Mouse (Mus musculus) midbrain, embryonic 13.5 days (tissue): Measurements from ENCODE around the gene Mapkbp1. TPM values are rescaled to one million over a fixed set of nuclear protein-coding genes. Genes with fewer than 3 reads are reported as not detected.

Source experiments
- ATAC-seq: fragments of 200-750 bp; cut with Nextera tagmentation; 2 replicates; pipeline ENCODE4 v1.8.0; 2017; ENCODE audit warnings: mild to moderate bottlenecking, moderate TSS enrichment, moderate library complexity
- H3K27ac ChIP-seq: fragments of 300-500 bp; sonication (generic); 2 replicates; pipeline ENCODE4 v1.5.1; 2015; ENCODE audit warnings: inconsistent platforms, mild to moderate bottlenecking, moderate library complexity
- H3K27me3 ChIP-seq: fragments of 300-500 bp; sonication (generic); 2 replicates; pipeline ENCODE4 v1.6.1; 2015; ENCODE audit warnings: mild to moderate bottlenecking, inconsistent platforms
- H3K36me3 ChIP-seq: fragments of 300-500 bp; sonication (generic); 2 replicates; pipeline ENCODE4 v1.6.1; 2015; ENCODE audit warnings: mild to moderate bottlenecking, inconsistent platforms
- H3K4me1 ChIP-seq: fragments of 300-500 bp; sonication (generic); replicated peaks from 2 replicates; pipeline ENCODE4 v1.6.1; 2015; ENCODE audit warnings: inconsistent platforms
- H3K4me2 ChIP-seq: fragments of 300-500 bp; sonication (generic); replicated peaks from 2 replicates; pipeline ENCODE4 v1.6.1; 2015; ENCODE audit warnings: moderate library complexity, mild to moderate bottlenecking, inconsistent platforms
- H3K4me3 ChIP-seq: fragments of 300-500 bp; sonication (generic); replicated peaks from 2 replicates; pipeline ENCODE4 v1.5.1; 2015; ENCODE audit warnings: mild to moderate bottlenecking, inconsistent platforms
- H3K9ac ChIP-seq: fragments of 300-500 bp; sonication (generic); replicated peaks from 2 replicates; pipeline ENCODE4 v1.6.1; 2015; ENCODE audit warnings: mild to moderate bottlenecking, inconsistent platforms
- H3K9me3 ChIP-seq: fragments of 300-500 bp; sonication (generic); 2 replicates; pipeline ENCODE4 v1.6.1; 2016; ENCODE audit warnings: mild to moderate bottlenecking, inconsistent platforms
- WGBS: fragments of 180-500 bp; shearing (Covaris S2); methylation state at CpG from one replicate; pipeline ENCODE4 v1.1.7; 2015; 5-methylcytosine and 5-hydroxymethylcytosine counted together
- polyA plus RNA-seq: library from polyadenylated mRNA; unstranded; fragments of >200 nt; fragmentation: Nextera tagmentation; extraction: Ambion mirVana; gene quantifications from 2 replicates; pipeline ENCODE4 v1.2.1, GENCODE M21; 2015

Mapkbp1 gene
- polyA plus RNA-seq, 1 experiment from 2014 or later = 6.0 TPM

- Histone ChIP-seq H3K9me3 (no peaks in the 10 kb centered on the region), H3K27me3 (no peaks in the 10 kb centered on the region), H3K4me2 (no peak overlapping the region), H3K27ac (no peak overlapping the region), H3K4me1 (peaks cover 5% of the 10 kb centered on the region; the same call in 1 of the 2 replicates), H3K9ac (no peak overlapping the region), H3K36me3 (peaks cover 4% of the 10 kb centered on the region; the same call in 1 of the 2 replicates), H3K4me3 (no peak overlapping the region)
- 61% methylated on average over 2 of the region's 2 CpGs for whole genome bisulfite sequencing
- ATAC-seq = no peak
Measured at GRCm38 (mm10) chr2:119993515-119993914, 21.0 kb downstream of the Mapkbp1 start.

- H3K27ac ChIP-seq = no peak overlapping the region
- H3K4me1 ChIP-seq = peaks cover 5% of the 10 kb centered on the region; the same call in 1 of the 2 replicates
- H3K9ac ChIP-seq = no peak overlapping the region
- H3K9me3 ChIP-seq = no peaks in the 10 kb centered on the region
- 91% methylated on average over 6 of the region's 6 CpGs for whole genome bisulfite sequencing
- H3K27me3 ChIP-seq = no peaks in the 10 kb centered on the region
- no peak overlapping the region for H3K4me2 ChIP-seq
- ATAC-seq = no peak
- no peak overlapping the region for H3K4me3 ChIP-seq
- H3K36me3 ChIP-seq = peaks cover 9% of the 10 kb centered on the region; the same call in 1 of the 2 replicates
Measured at GRCm38 (mm10) chr2:119994839-119995238, 22.3 kb downstream of the Mapkbp1 start.

- no peak for ATAC-seq
- H3K4me2 ChIP-seq = no peak overlapping the region
- peaks cover 5% of the 10 kb centered on the region; the same call in 1 of the 2 replicates for H3K4me1 ChIP-seq
- H3K4me3 ChIP-seq = no peak overlapping the region
- H3K36me3 ChIP-seq = peaks cover 9% of the 10 kb centered on the region; the same call in 1 of the 2 replicates
- no peaks in the 10 kb centered on the region for H3K9me3 ChIP-seq
- no peaks in the 10 kb centered on the region for H3K27me3 ChIP-seq
- WGBS = 79% methylated on average over 9 of the region's 9 CpGs
- no peak overlapping the region for H3K27ac ChIP-seq
- no peak overlapping the region for H3K9ac ChIP-seq
Measured at GRCm38 (mm10) chr2:119995391-119996281, 23.1 kb downstream of the Mapkbp1 start.

- H3K4me2 ChIP-seq = no peak overlapping the region
- H3K4me1 ChIP-seq = peaks cover 5% of the 10 kb centered on the region; the same call in 1 of the 2 replicates
- H3K36me3 ChIP-seq = peaks cover 9% of the 10 kb centered on the region; the same call in 1 of the 2 replicates
- H3K27ac ChIP-seq = no peak overlapping the region
- 91% methylated on average over 4 of the region's 4 CpGs for WGBS
- no peak for ATAC-seq
- no peak overlapping the region for H3K4me3 ChIP-seq
- no peaks in the 10 kb centered on the region for H3K27me3 ChIP-seq
- no peak overlapping the region for H3K9ac ChIP-seq
- H3K9me3 ChIP-seq = no peaks in the 10 kb centered on the region
Measured at GRCm38 (mm10) chr2:119997354-119997753, 24.9 kb downstream of the Mapkbp1 start.

- Histone ChIP-seq H3K27me3 (no peaks in the 10 kb centered on the region), H3K36me3 (peaks cover 9% of the 10 kb centered on the region; the same call in 1 of the 2 replicates), H3K4me3 (no peak overlapping the region), H3K27ac (no peak overlapping the region), H3K4me1 (peaks cover 5% of the 10 kb centered on the region; the same call in 1 of the 2 replicates), H3K9me3 (no peaks in the 10 kb centered on the region), H3K4me2 (no peak overlapping the region), H3K9ac (no peak overlapping the region)
- no peak for ATAC-seq
- 89% methylated on average over 2 of the region's 2 CpGs for WGBS
Measured at GRCm38 (mm10) chr2:119999731-120000130, 27.2 kb downstream of the Mapkbp1 start.

- Histone ChIP-seq H3K4me2 (no peak overlapping the region), H3K9me3 (no peaks in the 10 kb centered on the region), H3K9ac (no peak overlapping the region), H3K4me1 (no peaks in the 10 kb centered on the region), H3K36me3 (peaks cover 9% of the 10 kb centered on the region; the same call in 1 of the 2 replicates), H3K27me3 (no peaks in the 10 kb centered on the region), H3K27ac (no peak overlapping the region), H3K4me3 (no peak overlapping the region)
- WGBS = 79% methylated on average over 3 of the region's 3 CpGs
- no peak for ATAC-seq
Measured at GRCm38 (mm10) chr2:120000882-120001584, 28.5 kb downstream of the Mapkbp1 start.

GRCm38 (mm10) chr2:120001956-120002355 lies 29.5 kb downstream of the Mapkbp1 start:
- Histone ChIP-seq H3K9me3 (no peaks in the 10 kb centered on the region), H3K9ac (no peak overlapping the region), H3K27me3 (no peaks in the 10 kb centered on the region), H3K27ac (no peak overlapping the region), H3K36me3 (peaks cover 9% of the 10 kb centered on the region; the same call in 1 of the 2 replicates), H3K4me2 (no peak overlapping the region), H3K4me1 (no peaks in the 10 kb centered on the region), H3K4me3 (no peak overlapping the region)
- 79% methylated on average over 4 of the region's 4 CpGs for WGBS
- no peak for ATAC-seq

- WGBS = 88% methylated on average over 2 of the region's 2 CpGs
- Histone ChIP-seq H3K9me3 (no peaks in the 10 kb centered on the region), H3K27ac (no peak overlapping the region), H3K27me3 (no peaks in the 10 kb centered on the region), H3K36me3 (peaks cover under 1% of the 10 kb centered on the region; the same call in 1 of the 2 replicates), H3K4me3 (no peak overlapping the region), H3K4me1 (no peaks in the 10 kb centered on the region), H3K4me2 (no peak overlapping the region), H3K9ac (no peak overlapping the region)
- no peak for ATAC-seq
Measured at GRCm38 (mm10) chr2:120003970-120004369, 31.5 kb downstream of the Mapkbp1 start.

GRCm38 (mm10) chr2:120006696-120007095 lies 34.2 kb downstream of the Mapkbp1 start:
- Histone ChIP-seq H3K4me3 (no peak overlapping the region), H3K27ac (no peak overlapping the region), H3K36me3 (0 out of 2 replicates have a peak, but pooled peaks cover 5% of the 10 kb centered on the region), H3K27me3 (no peaks in the 10 kb centered on the region), H3K9ac (no peak overlapping the region), H3K4me2 (no peak overlapping the region), H3K4me1 (no peaks in the 10 kb centered on the region), H3K9me3 (no peaks in the 10 kb centered on the region)
- 90% methylated on average over 7 of the region's 7 CpGs for WGBS
- ATAC-seq = no peak

- H3K4me2 ChIP-seq = no peak overlapping the region
- no peak overlapping the region for H3K9ac ChIP-seq
- H3K27me3 ChIP-seq = no peaks in the 10 kb centered on the region
- H3K4me3 ChIP-seq = no peak overlapping the region
- peaks cover 8% of the 10 kb centered on the region for H3K36me3 ChIP-seq
- no peak overlapping the region for H3K27ac ChIP-seq
- ATAC-seq = no peak
- no peaks in the 10 kb centered on the region for H3K9me3 ChIP-seq
- H3K4me1 ChIP-seq = no peaks in the 10 kb centered on the region
- 87% methylated on average over 4 of the region's 4 CpGs for WGBS
Measured at GRCm38 (mm10) chr2:120007680-120008210, 35.2 kb downstream of the Mapkbp1 start.

GRCm38 (mm10) chr2:120008672-120009071 lies 36.2 kb downstream of the Mapkbp1 start:
- WGBS = 89% methylated on average over 4 of the region's 4 CpGs
- H3K9me3 ChIP-seq = no peaks in the 10 kb centered on the region

More at GRCm38 (mm10) chr2:120008672-120009071, 36.2 kb downstream of the Mapkbp1 start:
- Histone ChIP-seq H3K4me2 (no peak overlapping the region), H3K9ac (no peak overlapping the region), H3K27ac (no peak overlapping the region), H3K4me3 (no peak overlapping the region), H3K36me3 (peaks cover 17% of the 10 kb centered on the region), H3K4me1 (no peaks in the 10 kb centered on the region), H3K27me3 (no peaks in the 10 kb centered on the region)
- no peak for ATAC-seq
